Mouse (Mus musculus) lung, adult 2 months (tissue): ENCODE measurements around the gene Afmid.

Experiments used
- CTCF ChIP-seq: fragments of 200-500 bp; IDR thresholded peaks from 2 replicates; pipeline ENCODE4 v1.5.1; 2011; ENCODE audit warnings: mild to moderate bottlenecking, low read length, control low read depth; ENCODE audit not compliant: insufficient read depth
- POLR2A ChIP-seq: fragments of 200-500 bp; IDR thresholded peaks from 2 replicates; pipeline ENCODE4 v1.6.1; 2011; ENCODE audit warnings: low read depth, mild to moderate bottlenecking, control low read depth, low read length, borderline replicate concordance; ENCODE audit errors: extremely low read depth

- TF ChIP-seq POLR2A (peak; percentile 43; the same call in 1 of the 2 replicates), CTCF (no peak)
These were observed 46.8 kb upstream of the Afmid start for GRCm38 (mm10) chr11:117778851-117779433.
